Mouse (Mus musculus): ENCODE measurements at regions not wholly inside any gene's neighbourhood (a gene's known extent, or its start where the extent isn't known, plus 50 kb on each side); places are given as distances from the start of the nearest gene placed in this dataset.

GRCm38 (mm10) chr9:49959987-49960386, 161.3 kb upstream of the Ncam1 start:
- Histone ChIP-seq H3K79me2 (ENCODE audit: control insufficient read depth, insufficient read depth, low read length, poor library complexity) (no peaks in the 10 kb centered on the region), H3K27ac (ENCODE audit: control insufficient read depth, low read depth, low read length) (no peak overlapping the region), H3K4me3 (ENCODE audit: control insufficient read depth in 1 of 2, insufficient read depth in 1 of 2, low read depth in 2 of 2, low read length in 2 of 2) (no peak overlapping the region), H3K4me1 (ENCODE audit: control insufficient read depth in 1 of 2, insufficient read depth in 2 of 2, low read length in 2 of 2) (no peaks in the 10 kb centered on the region), H3K9me3 (replicated peaks; ENCODE audit: insufficient read depth, low read length) (no peaks in the 10 kb centered on the region), H3K9ac (ENCODE audit: control insufficient read depth, low read depth, low read length, poor library complexity, severe bottlenecking) (no peak overlapping the region), H3K27me3 (ENCODE audit: control insufficient read depth in 1 of 2, insufficient read depth in 2 of 2, low read length in 2 of 2) (no peaks in the 10 kb centered on the region), H3K36me3 (ENCODE audit: control insufficient read depth in 1 of 2, insufficient read depth in 2 of 2, low read length in 2 of 2) (no peaks in the 10 kb centered on the region)
- TF ChIP-seq CHD2 (IDR thresholded peaks at IDR 0.05; ENCODE audit: low read length), result no peak
- TF ChIP-seq USF1 (IDR thresholded peaks at IDR 0.05; ENCODE audit: low read depth, low read length), result no peak
- TF ChIP-seq SIN3A (IDR thresholded peaks at IDR 0.05; ENCODE audit: low read length), result no peak
- no peak for TF ChIP-seq EP300 (IDR thresholded peaks at IDR 0.05; ENCODE audit: low read depth in 1 of 2, low read length in 2 of 2)
- no peak for TF ChIP-seq MYC (IDR thresholded peaks at IDR 0.05; ENCODE audit: low read depth, low read length)
- no peak for TF ChIP-seq JUND (IDR thresholded peaks at IDR 0.05; ENCODE audit: low read depth, low read length)
- no peak for TF ChIP-seq ZKSCAN1 (IDR thresholded peaks at IDR 0.05; ENCODE audit: low read depth, low read length)
- no peak for TF ChIP-seq RAD21 (IDR thresholded peaks at IDR 0.05; ENCODE audit: low read depth, low read length)
- no peak for TF ChIP-seq GABPA (IDR thresholded peaks at IDR 0.05; ENCODE audit: low read depth, low read length)
- TF ChIP-seq HCFC1 (IDR thresholded peaks at IDR 0.05; ENCODE audit: low read depth, low read length), result no peak
- TF ChIP-seq MEF2A (IDR thresholded peaks at IDR 0.05; ENCODE audit: extremely low read depth, insufficient replicate concordance, low read depth, low read length, poor library complexity, severe bottlenecking), result no peak
- TF ChIP-seq USF2 (IDR thresholded peaks at IDR 0.05; ENCODE audit: borderline replicate concordance in 1 of 2, insufficient read depth in 1 of 2, low read depth in 1 of 2, low read length in 2 of 2), result no peak
- TF ChIP-seq NRF1 (IDR thresholded peaks at IDR 0.05; ENCODE audit: insufficient read depth, low read depth, low read length, poor library complexity, severe bottlenecking), result no peak
- no peak for TF ChIP-seq TCF12 (IDR thresholded peaks at IDR 0.05; ENCODE audit: low read depth, low read length)
- no peak for TF ChIP-seq RCOR1 (IDR thresholded peaks at IDR 0.05; ENCODE audit: low read depth, low read length)
- no peak for TF ChIP-seq ZC3H11A (IDR thresholded peaks at IDR 0.05; ENCODE audit: low read depth, low read length)
- no peak for TF ChIP-seq NELFE (IDR thresholded peaks at IDR 0.05; ENCODE audit: low read depth, low read length)
- no peak for TF ChIP-seq UBTF (IDR thresholded peaks at IDR 0.05; ENCODE audit: borderline replicate concordance, insufficient read depth, low read depth, low read length)
- no peak for DNase-seq (ENCODE audit: low read depth, low spot score)

DNA sequence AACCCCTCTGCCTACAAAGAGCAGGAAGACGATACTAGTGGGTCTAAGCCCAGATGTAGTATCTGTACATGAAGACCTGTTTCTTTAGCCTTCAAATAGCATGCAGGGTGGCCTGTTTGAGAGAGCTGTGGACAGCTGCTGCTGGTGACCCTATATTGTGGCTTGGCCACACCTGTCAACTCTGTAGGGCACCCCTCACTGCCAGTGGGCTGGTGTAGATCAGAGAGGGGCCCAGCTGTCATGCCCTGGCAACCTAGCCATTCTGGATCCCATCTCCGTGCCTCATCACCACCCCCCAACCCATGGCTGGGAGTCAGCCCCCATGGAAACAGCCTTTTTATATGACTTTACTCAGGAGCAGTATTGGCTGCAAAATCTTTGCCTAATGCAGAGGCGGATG, 160.2 kb upstream of the Ncam1 start:
- Histone ChIP-seq H3K27ac (ENCODE audit: control insufficient read depth, low read depth, low read length) (no peak overlapping the region), H3K79me2 (ENCODE audit: control insufficient read depth, insufficient read depth, low read length, poor library complexity) (no peaks in the 10 kb centered on the region), H3K9me3 (replicated peaks; ENCODE audit: insufficient read depth, low read length) (no peaks in the 10 kb centered on the region), H3K27me3 (ENCODE audit: control insufficient read depth in 1 of 2, insufficient read depth in 2 of 2, low read length in 2 of 2) (no peaks in the 10 kb centered on the region), H3K36me3 (ENCODE audit: control insufficient read depth in 1 of 2, insufficient read depth in 2 of 2, low read length in 2 of 2) (no peaks in the 10 kb centered on the region), H3K9ac (ENCODE audit: control insufficient read depth, low read depth, low read length, poor library complexity, severe bottlenecking) (no peak overlapping the region), H3K4me3 (ENCODE audit: control insufficient read depth in 1 of 2, insufficient read depth in 1 of 2, low read depth in 2 of 2, low read length in 2 of 2) (no peak overlapping the region), H3K4me1 (ENCODE audit: control insufficient read depth in 1 of 2, insufficient read depth in 2 of 2, low read length in 2 of 2) (no peaks in the 10 kb centered on the region)
- no peak for DNase-seq (ENCODE audit: low read depth, low spot score)
- TF ChIP-seq ETS1 (IDR thresholded peaks at IDR 0.05; ENCODE audit: low read depth, low read length) (no peak), EP300 (IDR thresholded peaks at IDR 0.05; ENCODE audit: low read depth in 1 of 2, low read length in 2 of 2) (no peak), POLR2AphosphoS2 (IDR thresholded peaks at IDR 0.05; ENCODE audit: low read length) (no peak), CHD2 (IDR thresholded peaks at IDR 0.05; ENCODE audit: low read length) (no peak), ELF1 (IDR thresholded peaks at IDR 0.05; ENCODE audit: low read depth, low read length) (no peak), ZMIZ1 (IDR thresholded peaks at IDR 0.05; ENCODE audit: low read depth, low read length) (no peak), TBP (IDR thresholded peaks at IDR 0.05; ENCODE audit: low read depth, low read length) (no peak), MXI1 (IDR thresholded peaks at IDR 0.05; ENCODE audit: low read depth, low read length) (no peak), SIN3A (IDR thresholded peaks at IDR 0.05; ENCODE audit: low read length) (no peak), RCOR1 (IDR thresholded peaks at IDR 0.05; ENCODE audit: low read depth, low read length) (no peak), ZKSCAN1 (IDR thresholded peaks at IDR 0.05; ENCODE audit: low read depth, low read length) (no peak), UBTF (IDR thresholded peaks at IDR 0.05; ENCODE audit: borderline replicate concordance, insufficient read depth, low read depth, low read length) (no peak), MYC (IDR thresholded peaks at IDR 0.05; ENCODE audit: low read depth, low read length) (no peak), E2F4 (IDR thresholded peaks at IDR 0.05; ENCODE audit: borderline replicate concordance, low read depth, low read length) (no peak), POLR2A (IDR thresholded peaks at IDR 0.05; ENCODE audit: control insufficient read depth in 1 of 2, insufficient read depth in 1 of 2, low read depth in 1 of 2, low read length in 2 of 2, poor library complexity in 1 of 2) (no peak), CTCF (IDR thresholded peaks at IDR 0.05 in 2 of 3, conservative IDR thresholded peaks at IDR 0.05 in 1 of 3; ENCODE audit: control insufficient read depth in 1 of 3, insufficient read depth in 1 of 3, low read depth in 2 of 3, low read length in 3 of 3, poor library complexity in 1 of 3, severe bottlenecking in 1 of 3) (no peak), ZNF384 (IDR thresholded peaks at IDR 0.05; ENCODE audit: low read depth, low read length) (no peak), KAT2A (conservative IDR thresholded peaks at IDR 0.05; ENCODE audit: low read depth, low read length) (no peak), NRF1 (IDR thresholded peaks at IDR 0.05; ENCODE audit: insufficient read depth, low read depth, low read length, poor library complexity, severe bottlenecking) (no peak)

All from MEL (cell line).